Mouse (Mus musculus) brain, embryonic 14.5 days (tissue): ENCODE data around the gene C2. TPM values are rescaled to one million over a fixed set of nuclear protein-coding genes. Genes with fewer than 3 reads are reported as not detected.

Source experiments
- DNase-seq: peaks from one replicate; pipeline ENCODE4 v3.0.0-alpha.2; 2011; ENCODE audit warnings: low read depth
- CTCF ChIP-seq: fragments of 200-500 bp; IDR thresholded peaks from 2 replicates; pipeline ENCODE4 v1.5.1; 2012; ENCODE audit warnings: inconsistent platforms, mild to moderate bottlenecking, moderate library complexity, borderline replicate concordance; ENCODE audit not compliant: insufficient read depth, insufficient read length; ENCODE audit errors: extremely low read depth
- POLR2A ChIP-seq: fragments of 200-500 bp; IDR thresholded peaks from 2 replicates; pipeline ENCODE4 v1.6.1; 2012; ENCODE audit warnings: mild to moderate bottlenecking, inconsistent platforms, borderline replicate concordance; ENCODE audit not compliant: poor library complexity, insufficient read depth, insufficient read length, severe bottlenecking; ENCODE audit errors: extremely low read depth
- polyA plus RNA-seq: library from polyadenylated mRNA; depleted of rRNA; stranded (reverse); fragments of >200 nt; gene quantifications from 2 replicates; pipeline ENCODE4 v1.2.3, GENCODE M21; 2012

C2 gene
- polyA plus RNA-seq, 1 experiment = 2.3 TPM

GRCm38 (mm10) chr17:34893072-34893824 lies 4.8 kb downstream of the C2 start:
- DNase-seq = no peak
- TF ChIP-seq POLR2A (no peak), CTCF (no peak)

GRCm38 (mm10) chr17:34891377-34891776 lies 6.7 kb downstream of the C2 start:
- no peak for DNase-seq
- TF ChIP-seq POLR2A (no peak), CTCF (no peak)

DNA sequence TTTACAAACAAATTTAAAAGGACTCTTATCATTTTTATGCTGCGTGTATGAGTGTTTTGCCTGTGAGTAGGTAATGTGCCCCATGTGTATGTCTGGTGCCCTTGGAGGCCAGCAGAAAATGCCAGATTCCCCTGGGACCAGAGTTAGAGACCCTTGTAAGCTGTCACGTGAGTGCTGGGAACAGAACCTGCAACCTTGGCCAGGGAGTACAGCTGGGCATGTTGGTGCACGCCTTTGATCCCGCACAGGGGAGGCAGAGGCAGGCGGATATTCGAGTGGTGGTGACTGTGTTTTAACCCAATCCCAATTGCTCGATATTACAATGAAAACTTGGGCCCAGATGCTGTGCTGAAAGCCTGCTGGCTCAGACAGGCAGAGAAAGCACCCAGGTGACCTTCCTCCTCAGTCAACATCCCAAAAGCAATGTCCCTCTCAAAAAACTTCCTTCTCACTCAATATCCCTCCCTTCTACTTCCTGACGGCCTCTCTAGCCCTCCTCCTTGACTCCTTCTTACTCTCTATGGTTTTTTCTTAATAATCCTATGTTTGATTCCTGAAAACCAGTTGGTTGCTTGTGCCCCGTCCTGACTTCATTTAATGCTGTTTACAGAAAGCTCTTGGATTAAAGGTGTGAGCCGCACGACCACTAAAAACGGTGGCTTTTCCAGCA lies 7.9 kb downstream of the C2 start:
- DNase-seq = no peak
- TF ChIP-seq CTCF (no peak), POLR2A (no peak)

DNA sequence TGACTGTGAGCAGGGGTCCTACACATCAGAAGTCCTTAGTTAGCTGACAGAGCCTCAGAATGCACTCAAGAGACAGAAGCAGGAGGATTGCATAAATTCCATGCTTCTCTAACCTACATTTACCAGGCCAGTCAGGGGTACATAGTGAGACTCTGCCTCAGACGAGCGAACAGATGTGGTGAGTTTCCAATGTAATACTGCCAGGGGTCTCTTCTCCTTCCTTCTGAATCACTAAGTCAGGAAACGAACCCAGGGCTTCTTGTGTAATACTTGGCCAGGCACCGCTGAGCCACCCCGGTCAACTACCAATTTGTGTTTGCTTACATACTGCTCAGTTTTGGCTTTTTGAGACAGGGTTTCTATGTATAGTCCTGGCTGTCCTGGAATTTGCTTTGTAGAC lies 10.1 kb downstream of the C2 start:
- TF ChIP-seq CTCF (no peak), POLR2A (no peak)
- no peak for DNase-seq

- no peak for DNase-seq
- TF ChIP-seq POLR2A = no peak
- TF ChIP-seq CTCF = no peak
Measured at GRCm38 (mm10) chr17:34885615-34886014, 12.4 kb downstream of the C2 start.

GRCm38 (mm10) chr17:34884704-34885103 lies 13.4 kb downstream of the C2 start:
- no peak for DNase-seq
- TF ChIP-seq CTCF (no peak), POLR2A (no peak)

DNA sequence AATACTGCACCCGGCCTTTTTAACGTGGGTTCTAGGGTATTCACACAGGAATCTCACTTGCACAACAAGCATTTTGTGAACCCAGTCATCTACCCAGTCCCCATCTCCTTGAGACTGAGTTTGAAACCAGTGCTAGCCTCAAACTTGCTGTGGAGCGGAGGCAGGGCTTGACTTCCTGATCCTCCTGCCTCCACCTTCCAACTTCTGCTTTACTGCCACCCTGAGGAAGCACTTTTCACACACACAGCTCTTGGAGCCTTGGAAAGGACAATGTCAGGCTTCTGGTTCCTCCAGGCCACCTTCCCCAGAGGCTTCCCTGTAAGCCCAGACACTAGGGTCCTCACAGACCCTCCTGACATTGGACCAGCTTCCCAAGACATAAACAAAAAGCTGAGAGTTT lies 14.7 kb downstream of the C2 start:
- no peak for TF ChIP-seq CTCF

DNA sequence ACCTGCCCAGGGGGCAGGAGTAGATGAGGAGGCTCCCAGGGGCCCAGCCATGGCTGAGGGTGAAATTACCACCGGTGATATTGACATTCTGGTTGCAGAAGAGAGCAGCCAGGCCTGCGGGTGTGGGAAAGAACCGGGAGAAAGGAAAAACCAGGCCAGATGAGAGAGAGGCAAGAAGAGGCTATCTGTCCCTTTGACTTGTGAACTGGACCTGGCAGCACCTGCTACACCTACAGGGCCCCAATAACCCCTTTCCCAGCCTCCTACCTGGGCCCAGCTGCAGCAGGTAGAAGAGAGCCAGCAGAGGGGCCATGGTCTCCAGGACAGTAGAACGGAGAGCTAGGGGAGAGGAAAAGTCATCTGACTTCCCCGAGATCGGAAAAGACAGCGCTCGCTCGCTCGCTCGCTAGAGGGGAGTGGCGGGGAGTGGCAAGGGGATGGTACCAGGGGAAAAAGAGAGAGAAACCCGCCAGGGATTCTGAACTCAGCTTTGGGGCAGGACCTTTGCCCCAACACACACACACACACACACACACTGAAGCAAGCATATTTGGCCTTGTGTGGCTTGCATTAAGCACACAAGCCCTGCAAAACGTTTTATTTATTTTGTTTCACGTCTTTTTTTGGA lies 16.3 kb downstream of the C2 start, which contains the start of gene Gm20547:
Gene Gm20547, minus strand, starts transcription at position 360 of the 628 bp plus-strand sequence.
- TF ChIP-seq CTCF (no peak), POLR2A (no peak)
- DNase-seq = no peak

More for the DNA sequence above, 14.7 kb downstream of the C2 start:
- no peak for DNase-seq

DNA sequence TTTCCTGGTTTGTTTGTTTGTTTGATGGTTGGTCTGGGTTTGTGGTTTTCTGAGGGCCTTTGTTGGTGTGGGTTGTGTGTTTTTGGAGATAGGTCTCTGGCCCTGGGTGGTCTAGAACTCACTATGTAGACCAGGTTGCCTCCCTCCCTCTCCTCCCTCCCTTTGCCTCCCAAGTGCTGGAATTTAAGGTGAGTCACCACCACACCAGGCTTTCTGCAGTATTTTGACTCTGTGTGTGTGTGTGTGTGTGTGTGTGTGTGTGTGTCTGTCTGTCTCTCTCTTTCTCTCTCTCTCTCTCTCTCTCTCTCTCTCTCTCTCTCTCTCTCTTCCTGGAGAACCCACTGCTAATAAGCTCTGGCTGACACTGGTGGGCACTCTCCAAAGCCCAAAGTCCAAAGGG lies 16.9 kb downstream of the C2 start:
- no peak for DNase-seq
- no peak for TF ChIP-seq CTCF
- no peak for TF ChIP-seq POLR2A

GRCm38 (mm10) chr17:34879336-34879879 lies 18.7 kb downstream of the C2 start, which contains the start of gene Zbtb12:
Zbtb12 (plus strand) TSS chr17:34879483.
- TF ChIP-seq POLR2A (no peak), CTCF (no peak)
- no peak for DNase-seq

- DNase-seq = no peak
- TF ChIP-seq POLR2A (no peak), CTCF (no peak)
Measured at GRCm38 (mm10) chr17:34874321-34874720, 23.7 kb downstream of the C2 start.
